Mouse (Mus musculus) kidney, postnatal 0 days (tissue): ENCODE results near the gene Npnt. TPM values are rescaled to one million over a fixed set of nuclear protein-coding genes. Genes with fewer than 3 reads are reported as not detected.
A peak's percentile ranks its signal among the peaks of the same experiment; 100 is the strongest.

Source experiments
- ATAC-seq: fragments of 200-750 bp; cut with Nextera tagmentation; replicated peaks from 2 replicates; pipeline ENCODE4 v1.8.0; 2017; ENCODE audit warnings: low read depth, moderate number of reproducible peaks, moderate TSS enrichment, moderate library complexity; ENCODE audit not compliant: low FRiP score
- DNase-seq: peaks from one replicate; pipeline ENCODE4 v3.0.0-alpha.2; 2016; ENCODE audit warnings: low spot score
- H3K27ac ChIP-seq: fragments of 300-500 bp; sonication (generic); 2 replicates; pipeline ENCODE4 v1.5.1; 2014; ENCODE audit warnings: mild to moderate bottlenecking
- H3K27me3 ChIP-seq: fragments of 300-500 bp; sonication (generic); 2 replicates; pipeline ENCODE4 v1.6.1; 2014; ENCODE audit warnings: low read length, mixed read lengths; ENCODE audit not compliant: insufficient read depth
- H3K36me3 ChIP-seq: fragments of 300-500 bp; sonication (generic); 2 replicates; pipeline ENCODE4 v1.6.1; 2014; ENCODE audit warnings: low read length, mixed read lengths; ENCODE audit not compliant: insufficient read depth
- H3K4me1 ChIP-seq: fragments of 300-500 bp; sonication (generic); replicated peaks from 2 replicates; pipeline ENCODE4 v1.6.1; 2014; ENCODE audit warnings: antibody characterized with exemption, low read length, mixed read lengths; ENCODE audit not compliant: insufficient read depth
- H3K4me2 ChIP-seq: fragments of 300-500 bp; sonication (generic); 2 replicates; pipeline ENCODE4 v1.6.1; 2014; ENCODE audit warnings: mild to moderate bottlenecking, low read length, moderate library complexity, mixed read lengths
- H3K4me3 ChIP-seq: fragments of 300-500 bp; sonication (generic); replicated peaks from 2 replicates; pipeline ENCODE4 v1.5.1; 2014; ENCODE audit warnings: low read depth, low read length
- H3K9ac ChIP-seq: fragments of 300-500 bp; sonication (generic); 2 replicates; pipeline ENCODE4 v1.6.1; 2014; ENCODE audit warnings: low read depth, low read length
- H3K9me3 ChIP-seq: fragments of 300-500 bp; sonication (generic); replicated peaks from 2 replicates; pipeline ENCODE4 v1.6.1; 2016; ENCODE audit warnings: low read length, inconsistent platforms, mixed read lengths
- CTCF ChIP-seq: IDR thresholded peaks from 2 replicates; pipeline ENCODE4 v1.5.1; 2016; ENCODE audit warnings: antibody characterized with exemption, low read depth, mild to moderate bottlenecking, moderate library complexity
- WGBS: fragments of 180-500 bp; shearing (Covaris S2); extraction: QIAGEN DNeasy Blood & Tissue Kit; methylation state at CpG from one replicate; pipeline ENCODE4 v1.1.7; 2014; 5-methylcytosine and 5-hydroxymethylcytosine counted together
- polyA plus RNA-seq: library from polyadenylated mRNA; unstranded; fragments of >200 nt; fragmentation: Nextera tagmentation; extraction: Ambion mirVana; gene quantifications from 2 replicates; pipeline ENCODE4 v1.2.1, GENCODE M21; 2015

Npnt gene
- polyA plus RNA-seq, 1 experiment from 2014 or later = 229 TPM

DNA sequence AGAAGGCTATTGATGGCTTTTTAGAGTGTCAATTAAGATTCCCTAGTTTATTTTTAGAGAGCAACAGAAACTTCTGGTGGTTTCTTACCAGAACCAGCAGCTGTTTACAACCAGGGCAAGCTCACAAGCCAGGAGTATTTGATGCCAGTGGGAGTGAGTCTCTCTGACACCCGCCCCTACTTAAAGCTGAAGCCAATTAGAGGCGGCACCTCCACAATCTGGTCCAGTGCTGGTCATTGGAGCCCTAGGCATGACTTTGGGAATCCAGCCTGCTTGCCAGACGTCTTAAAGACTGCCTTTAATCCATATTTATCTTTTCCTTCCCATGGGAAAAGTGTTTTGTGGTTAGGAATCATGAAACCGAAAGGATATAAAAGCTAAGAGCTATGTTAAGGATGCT is 38.4 kb downstream of the Npnt start:
- Histone ChIP-seq H3K4me2 (peak overlapping the region; percentile 36), H3K27me3 (no peaks in the 10 kb centered on the region), H3K9ac (no peak overlapping the region), H3K9me3 (no peaks in the 10 kb centered on the region), H3K27ac (peak overlapping the region; percentile 32; the same call in 1 of the 2 replicates), H3K36me3 (no peaks in the 10 kb centered on the region), H3K4me1 (no peaks in the 10 kb centered on the region; the same call in 1 of the 2 replicates), H3K4me3 (no peak overlapping the region)
- WGBS = 28% methylated on average over 4 of the region's 4 CpGs
- ATAC-seq = no peak; the same call in 1 of the 2 replicates
- no peak for TF ChIP-seq CTCF
- DNase-seq = peak; percentile 54

DNA sequence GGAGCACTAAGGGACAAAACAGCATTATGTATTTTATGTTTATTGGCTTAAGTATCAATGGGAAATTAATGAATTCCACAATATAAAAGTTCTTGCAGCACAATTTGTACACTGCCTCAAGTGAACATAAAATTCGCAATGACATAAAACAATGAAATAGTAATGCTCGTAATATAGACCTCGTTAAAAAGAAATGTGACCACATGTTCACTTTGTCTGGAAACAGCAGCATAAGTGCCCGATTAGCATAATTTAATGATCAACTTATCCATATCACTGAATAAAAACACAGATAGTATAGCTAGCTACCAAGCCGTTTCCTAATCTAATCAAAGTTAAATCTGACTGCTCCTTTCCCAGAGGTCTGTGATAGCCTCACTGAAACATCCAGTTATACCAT is 39.4 kb downstream of the Npnt start:
- no peak overlapping the region for H3K27ac ChIP-seq
- no peak overlapping the region for H3K4me2 ChIP-seq
- H3K4me3 ChIP-seq = no peak overlapping the region
- WGBS = 63% methylated on average over 5 of the region's 5 CpGs
- no peak for ATAC-seq
- H3K36me3 ChIP-seq = no peaks in the 10 kb centered on the region
- no peaks in the 10 kb centered on the region for H3K27me3 ChIP-seq
- H3K4me1 ChIP-seq = no peaks in the 10 kb centered on the region; the same call in 1 of the 2 replicates
- DNase-seq = no peak
- TF ChIP-seq CTCF = no peak
- no peaks in the 10 kb centered on the region for H3K9me3 ChIP-seq
- no peak overlapping the region for H3K9ac ChIP-seq

DNA sequence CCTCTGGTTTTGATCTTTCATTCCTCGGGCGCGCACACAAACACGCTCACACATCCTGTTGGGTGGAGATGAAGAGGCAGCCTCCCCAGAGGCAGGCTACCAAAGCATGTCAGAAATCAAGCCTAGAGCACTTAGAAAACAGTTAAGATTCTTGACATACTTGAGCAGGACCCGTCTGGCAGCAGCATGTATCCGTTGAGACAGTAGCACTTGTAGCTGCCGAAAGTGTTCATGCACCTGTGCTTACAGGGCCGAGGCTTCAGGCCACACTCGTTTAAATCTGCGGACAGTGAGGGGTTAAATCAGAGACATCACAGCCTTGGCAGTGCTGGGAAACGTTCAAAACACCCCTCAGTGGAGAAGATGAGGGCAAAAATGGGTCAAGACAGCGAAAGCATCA is 40.4 kb downstream of the Npnt start:
- Histone ChIP-seq H3K9me3 (no peaks in the 10 kb centered on the region), H3K27me3 (no peaks in the 10 kb centered on the region), H3K27ac (no peak overlapping the region), H3K4me3 (no peak overlapping the region), H3K9ac (no peak overlapping the region), H3K36me3 (0 out of 2 replicates have a peak, but pooled peaks cover 2% of the 10 kb centered on the region), H3K4me1 (no peaks in the 10 kb centered on the region; the same call in 1 of the 2 replicates), H3K4me2 (no peak overlapping the region)
- 53% methylated on average over 12 of the region's 12 CpGs for whole genome bisulfite sequencing
- ATAC-seq = no peak
- no peak for TF ChIP-seq CTCF
- no peak for DNase-seq

- 62% methylated on average over 8 of the region's 8 CpGs for WGBS
- ATAC-seq = peak; percentile 75; the same call in 1 of the 2 replicates
- no peak overlapping the region for H3K9ac ChIP-seq
- TF ChIP-seq CTCF = no peak
- no peaks in the 10 kb centered on the region; the same call in 1 of the 2 replicates for H3K4me1 ChIP-seq
- no peak for DNase-seq
- no peak overlapping the region for H3K4me2 ChIP-seq
- H3K36me3 ChIP-seq = 0 out of 2 replicates have a peak, but pooled peaks cover 11% of the 10 kb centered on the region
- no peaks in the 10 kb centered on the region for H3K27me3 ChIP-seq
- H3K9me3 ChIP-seq = no peaks in the 10 kb centered on the region
- no peak overlapping the region for H3K4me3 ChIP-seq
- H3K27ac ChIP-seq = peak overlapping the region; percentile 68; the same call in 1 of the 2 replicates
Measured at GRCm38 (mm10) chr3:132907506-132908203, 42.4 kb downstream of the Npnt start.

DNA sequence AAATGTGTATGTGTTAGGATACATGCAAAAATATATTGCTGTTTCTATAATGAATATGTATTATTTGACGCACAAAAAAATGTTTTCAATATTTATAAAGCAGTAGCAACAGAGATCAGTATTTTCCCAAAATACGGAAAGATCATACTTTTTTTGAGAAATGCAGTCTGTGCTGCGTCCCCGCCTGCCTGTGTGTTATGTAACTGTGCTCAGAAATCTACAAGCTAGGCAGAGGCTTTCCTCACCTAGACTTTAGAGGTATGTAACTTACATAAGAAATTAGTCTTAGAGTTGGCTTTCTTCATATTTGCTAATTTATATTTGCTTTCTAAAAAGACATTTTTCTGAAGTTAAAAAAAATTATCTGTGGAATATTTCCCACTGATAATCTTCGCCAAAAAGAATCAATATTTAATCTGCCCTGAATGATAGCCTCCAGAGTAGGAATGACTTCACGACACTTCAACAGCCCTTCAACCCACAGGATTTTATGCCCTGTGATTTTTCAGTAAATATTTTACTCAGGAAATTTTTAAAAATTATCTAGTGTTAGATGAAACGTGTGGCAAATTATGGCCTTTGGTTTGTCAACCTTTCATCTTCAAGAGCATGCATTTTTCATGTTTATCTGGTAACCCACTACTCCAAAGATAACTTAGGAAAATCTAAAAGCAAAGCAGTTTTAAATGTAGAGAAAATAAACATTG is 44.7 kb downstream of the Npnt start:
- DNase-seq = no peak
- no peak for ATAC-seq
- Histone ChIP-seq H3K4me1 (no peaks in the 10 kb centered on the region; the same call in 1 of the 2 replicates), H3K27me3 (no peaks in the 10 kb centered on the region), H3K9me3 (no peaks in the 10 kb centered on the region), H3K9ac (no peak overlapping the region), H3K4me2 (no peak overlapping the region), H3K36me3 (0 out of 2 replicates have a peak, but pooled peaks cover 11% of the 10 kb centered on the region), H3K4me3 (no peak overlapping the region), H3K27ac (no peak overlapping the region)
- TF ChIP-seq CTCF = no peak
- WGBS = 82% methylated on average over 7 of the region's 7 CpGs

DNA sequence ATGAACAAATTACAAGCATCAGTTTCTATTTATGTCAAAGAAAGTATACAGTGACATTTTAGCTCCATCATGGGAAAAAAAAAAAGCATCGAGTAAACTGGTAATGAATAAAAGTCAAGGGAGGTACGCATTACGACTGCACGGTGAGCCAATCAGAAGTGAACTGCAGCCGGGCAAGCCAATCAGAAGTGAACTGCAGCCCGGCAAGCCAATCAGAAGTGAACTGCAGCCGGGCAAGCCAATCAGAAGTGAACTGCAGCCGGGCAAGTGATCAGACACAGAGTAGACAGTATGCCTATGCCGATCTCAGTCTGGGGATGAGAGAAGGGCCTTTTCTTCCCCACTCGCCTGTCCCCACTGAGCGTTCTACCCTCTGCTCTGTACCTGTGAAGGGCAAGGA is 46.7 kb downstream of the Npnt start:
- H3K4me1 ChIP-seq = no peaks in the 10 kb centered on the region; the same call in 1 of the 2 replicates
- H3K36me3 ChIP-seq = 0 out of 2 replicates have a peak, but pooled peaks cover 11% of the 10 kb centered on the region
- H3K9me3 ChIP-seq = no peaks in the 10 kb centered on the region
- no peak overlapping the region for H3K27ac ChIP-seq
- ATAC-seq (no peak), DNase-seq (no peak)
- WGBS = 93% methylated on average over 11 of the region's 11 CpGs
- H3K27me3 ChIP-seq = no peaks in the 10 kb centered on the region
- no peak overlapping the region for H3K9ac ChIP-seq
- no peak overlapping the region for H3K4me3 ChIP-seq
- no peak for TF ChIP-seq CTCF
- H3K4me2 ChIP-seq = no peak overlapping the region
